Mouse (Mus musculus) embryonic facial prominence, embryonic 13.5 days (tissue): Measurements from ENCODE around the gene Fam117a. TPM values are rescaled to one million over a fixed set of nuclear protein-coding genes. Genes with fewer than 3 reads are reported as not detected.

Experiments
- ATAC-seq: fragments of 200-750 bp; cut with Nextera tagmentation; 2 replicates; pipeline ENCODE4 v1.8.0; 2017; ENCODE audit warnings: low read depth; ENCODE audit not compliant: insufficient number of reproducible peaks, insufficient read depth, low FRiP score, low TSS enrichment
- H3K27ac ChIP-seq: fragments of 300-500 bp; sonication (generic); 2 replicates; pipeline ENCODE4 v1.5.1; 2015; ENCODE audit warnings: moderate library complexity, mild to moderate bottlenecking, inconsistent platforms
- H3K27me3 ChIP-seq: fragments of 300-500 bp; sonication (generic); 2 replicates; pipeline ENCODE4 v1.6.1; 2015; ENCODE audit warnings: mild to moderate bottlenecking, inconsistent platforms
- H3K36me3 ChIP-seq: fragments of 300-500 bp; sonication (generic); 2 replicates; pipeline ENCODE4 v1.6.1; 2015; ENCODE audit warnings: mild to moderate bottlenecking, inconsistent platforms
- H3K4me1 ChIP-seq: fragments of 300-500 bp; sonication (generic); 2 replicates; pipeline ENCODE4 v1.6.1; 2015; ENCODE audit warnings: inconsistent platforms
- H3K4me2 ChIP-seq: fragments of 300-500 bp; sonication (generic); 2 replicates; pipeline ENCODE4 v1.6.1; 2015; ENCODE audit warnings: moderate library complexity, mild to moderate bottlenecking, inconsistent platforms
- H3K4me3 ChIP-seq: fragments of 300-500 bp; sonication (generic); 2 replicates; pipeline ENCODE4 v1.5.1; 2015; ENCODE audit warnings: mild to moderate bottlenecking, inconsistent platforms
- H3K9ac ChIP-seq: fragments of 300-500 bp; sonication (generic); 2 replicates; pipeline ENCODE4 v1.6.1; 2015; ENCODE audit warnings: mild to moderate bottlenecking, inconsistent platforms
- H3K9me3 ChIP-seq: fragments of 300-500 bp; sonication (generic); 2 replicates; pipeline ENCODE4 v1.6.1; 2016; ENCODE audit warnings: inconsistent platforms
- WGBS: fragments of 180-500 bp; shearing (Covaris S2); methylation state at CpG from one replicate; pipeline ENCODE4 v1.1.7; 2015; ENCODE audit warnings: mixed read lengths; 5-methylcytosine and 5-hydroxymethylcytosine counted together
- polyA plus RNA-seq: library from polyadenylated mRNA; unstranded; fragments of >200 nt; fragmentation: Nextera tagmentation; extraction: Ambion mirVana; gene quantifications from 2 replicates; pipeline ENCODE4 v1.2.1, GENCODE M21; 2015

The Fam117a gene
- polyA plus RNA-seq, 1 experiment from 2014 or later, result 17.4 TPM

DNA sequence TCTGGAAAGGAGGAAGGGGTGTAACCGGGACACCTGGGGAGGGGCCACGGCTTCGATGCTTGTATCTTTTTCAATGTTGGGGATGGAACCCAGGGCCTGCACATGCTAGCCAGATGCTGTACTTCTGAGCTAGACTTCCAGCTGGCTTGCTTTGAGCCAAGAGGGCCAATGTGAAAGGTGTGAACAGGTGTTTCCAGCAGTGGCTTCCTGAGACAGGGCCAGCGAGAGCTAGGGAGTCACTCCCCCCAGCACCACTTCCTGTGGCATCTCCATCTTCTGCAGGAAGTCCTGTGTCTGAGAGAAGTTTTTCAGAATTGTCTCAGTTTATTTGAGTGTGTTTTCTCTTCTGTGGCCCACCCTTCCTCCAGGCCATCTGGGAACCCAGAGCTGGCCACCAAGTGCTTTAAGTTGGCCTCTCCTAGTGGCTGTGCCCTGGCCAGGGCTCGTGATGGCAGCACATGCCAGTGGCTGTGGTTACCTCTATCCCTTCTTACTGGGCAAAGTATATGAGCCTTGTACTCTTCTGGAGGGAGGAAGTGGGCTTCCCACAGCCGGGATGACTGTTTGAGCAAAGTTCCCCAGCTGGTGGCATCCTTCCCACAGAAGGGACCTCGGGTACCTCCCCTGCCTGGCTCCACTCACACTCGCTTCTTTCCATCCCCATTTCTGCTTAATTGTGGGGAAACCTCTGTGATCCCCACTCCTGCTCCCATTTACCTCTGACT lies 30.4 kb downstream of the Fam117a start:
- 0 out of 2 replicates have a peak overlapping the region, but pooled peaks have one; percentile 8 for H3K9ac ChIP-seq
- H3K27me3 ChIP-seq, result no peaks in the 10 kb centered on the region
- no peaks in the 10 kb centered on the region for H3K9me3 ChIP-seq
- no peak for ATAC-seq
- peaks cover 38% of the 10 kb centered on the region for H3K36me3 ChIP-seq
- no peak overlapping the region for H3K4me2 ChIP-seq
- 82% methylated on average over 8 of the region's 8 CpGs for WGBS
- H3K4me1 ChIP-seq, result peaks cover 8% of the 10 kb centered on the region
- no peak overlapping the region for H3K4me3 ChIP-seq
- H3K27ac ChIP-seq, result no peak overlapping the region

DNA sequence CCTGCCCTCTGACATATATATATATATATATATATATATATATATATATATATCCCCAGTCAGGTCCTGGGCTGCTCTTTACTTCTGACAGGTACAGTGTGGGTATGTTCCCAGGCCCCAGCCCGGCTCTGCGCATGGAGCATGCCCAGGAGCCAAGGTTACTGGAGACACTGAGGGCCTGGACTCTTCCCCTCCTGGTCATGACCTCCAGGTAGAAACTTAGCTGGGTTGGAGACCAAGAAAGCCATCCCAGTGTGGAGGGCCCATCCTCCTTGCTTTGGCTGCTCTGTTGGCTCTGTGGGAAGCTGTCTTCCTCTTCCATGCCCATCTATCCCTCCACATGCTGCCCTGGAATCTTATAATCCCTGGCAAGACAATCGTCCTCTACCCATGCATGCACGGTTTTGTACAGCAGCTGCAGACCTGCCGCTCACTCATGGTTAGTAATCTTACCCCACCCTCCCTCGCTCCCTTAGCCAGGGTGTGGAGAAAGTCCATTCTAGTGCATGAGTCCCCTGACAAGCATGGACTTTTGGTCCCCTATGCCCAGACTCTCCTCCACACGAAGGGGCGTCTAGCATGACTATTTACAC lies 31.5 kb downstream of the Fam117a start:
- no peak for ATAC-seq
- H3K27ac ChIP-seq, result no peak overlapping the region
- no peak overlapping the region for H3K4me2 ChIP-seq
- WGBS, result 89% methylated on average over 8 of the region's 8 CpGs
- no peaks in the 10 kb centered on the region for H3K27me3 ChIP-seq
- peaks cover 49% of the 10 kb centered on the region for H3K36me3 ChIP-seq
- 0 out of 2 replicates have a peak overlapping the region, but pooled peaks have one; percentile 11 for H3K9ac ChIP-seq
- no peak overlapping the region for H3K4me3 ChIP-seq
- H3K4me1 ChIP-seq, result peaks cover 8% of the 10 kb centered on the region
- no peaks in the 10 kb centered on the region for H3K9me3 ChIP-seq

- Histone ChIP-seq H3K4me3 (no peak overlapping the region), H3K4me2 (no peak overlapping the region), H3K27ac (no peak overlapping the region), H3K27me3 (no peaks in the 10 kb centered on the region), H3K36me3 (peaks cover 52% of the 10 kb centered on the region), H3K9me3 (no peaks in the 10 kb centered on the region), H3K4me1 (peaks cover 8% of the 10 kb centered on the region), H3K9ac (no peak overlapping the region)
- WGBS, result 91% methylated on average over 4 of the region's 4 CpGs
- no peak for ATAC-seq
Measured at GRCm38 (mm10) chr11:95368871-95369270, 32.1 kb downstream of the Fam117a start.

GRCm38 (mm10) chr11:95369964-95370890 lies 33.4 kb downstream of the Fam117a start:
- Histone ChIP-seq H3K4me2 (no peak overlapping the region), H3K9me3 (no peaks in the 10 kb centered on the region), H3K4me3 (no peak overlapping the region), H3K27ac (no peak overlapping the region), H3K36me3 (peaks cover 63% of the 10 kb centered on the region), H3K4me1 (peaks cover 8% of the 10 kb centered on the region), H3K9ac (peak overlapping the region; percentile 1; the same call in 1 of the 2 replicates), H3K27me3 (no peaks in the 10 kb centered on the region)
- ATAC-seq, result no peak
- WGBS, result 76% methylated on average over 15 of the region's 15 CpGs

GRCm38 (mm10) chr11:95371182-95371581 lies 34.4 kb downstream of the Fam117a start:
- no peaks in the 10 kb centered on the region for H3K27me3 ChIP-seq
- no peaks in the 10 kb centered on the region for H3K9me3 ChIP-seq
- H3K27ac ChIP-seq, result no peak overlapping the region
- peaks cover 69% of the 10 kb centered on the region for H3K36me3 ChIP-seq
- ATAC-seq, result no peak
- no peak overlapping the region for H3K4me2 ChIP-seq
- H3K4me3 ChIP-seq, result no peak overlapping the region
- H3K9ac ChIP-seq, result no peak overlapping the region
- WGBS, result 85% methylated on average over 7 of the region's 7 CpGs
- H3K4me1 ChIP-seq, result peaks cover 5% of the 10 kb centered on the region

GRCm38 (mm10) chr11:95378926-95379325 lies 42.1 kb downstream of the Fam117a start:
- no peaks in the 10 kb centered on the region for H3K27me3 ChIP-seq
- H3K9me3 ChIP-seq, result no peaks in the 10 kb centered on the region
- H3K4me2 ChIP-seq, result no peak overlapping the region
- ATAC-seq, result no peak
- H3K27ac ChIP-seq, result no peak overlapping the region
- no peaks in the 10 kb centered on the region for H3K4me1 ChIP-seq
- no peak overlapping the region for H3K9ac ChIP-seq
- no peak overlapping the region for H3K4me3 ChIP-seq
- WGBS, result 81% methylated on average over 9 of the region's 9 CpGs
- H3K36me3 ChIP-seq, result peaks cover 78% of the 10 kb centered on the region

DNA sequence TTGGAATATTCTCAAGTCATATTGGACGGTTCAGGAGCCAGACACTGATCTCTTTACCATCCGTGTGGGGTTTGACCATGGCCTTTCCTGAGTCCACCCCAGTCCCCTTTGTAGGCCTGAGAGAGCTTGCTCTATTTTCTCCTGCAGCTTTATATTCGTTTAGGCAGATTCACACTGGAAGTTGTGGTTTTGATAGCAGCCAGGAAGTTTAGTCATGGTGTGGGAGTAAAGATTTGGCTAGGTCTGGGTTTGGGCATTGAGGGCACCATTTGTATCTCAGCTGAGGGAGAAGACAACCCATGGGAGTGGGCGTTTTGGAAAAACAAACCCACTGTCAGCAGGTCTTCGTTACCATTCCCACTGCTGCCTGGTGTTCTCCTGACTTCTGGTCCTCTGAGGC lies 42.7 kb downstream of the Fam117a start:
- WGBS, result 82% methylated on average over 5 of the region's 5 CpGs
- Histone ChIP-seq H3K36me3 (peaks cover 72% of the 10 kb centered on the region), H3K9ac (no peak overlapping the region), H3K27me3 (no peaks in the 10 kb centered on the region), H3K4me1 (no peaks in the 10 kb centered on the region), H3K4me2 (no peak overlapping the region), H3K27ac (no peak overlapping the region), H3K9me3 (no peaks in the 10 kb centered on the region), H3K4me3 (no peak overlapping the region)
- no peak for ATAC-seq

GRCm38 (mm10) chr11:95380711-95381110 lies 43.9 kb downstream of the Fam117a start:
- Histone ChIP-seq H3K9ac (no peak overlapping the region), H3K4me1 (peaks cover 4% of the 10 kb centered on the region), H3K27me3 (no peaks in the 10 kb centered on the region), H3K36me3 (peaks cover 61% of the 10 kb centered on the region), H3K27ac (no peak overlapping the region), H3K4me2 (no peak overlapping the region), H3K9me3 (no peaks in the 10 kb centered on the region), H3K4me3 (no peak overlapping the region)
- ATAC-seq, result no peak
- 85% methylated on average over 7 of the region's 7 CpGs for WGBS

- no peak overlapping the region for H3K4me3 ChIP-seq
- no peaks in the 10 kb centered on the region for H3K9me3 ChIP-seq
- H3K9ac ChIP-seq, result no peak overlapping the region
- ATAC-seq, result no peak
- no peaks in the 10 kb centered on the region for H3K27me3 ChIP-seq
- H3K27ac ChIP-seq, result no peak overlapping the region
- H3K4me2 ChIP-seq, result no peak overlapping the region
- peaks cover 8% of the 10 kb centered on the region for H3K4me1 ChIP-seq
- WGBS, result 92% methylated on average over 1 of the region's 1 CpGs
- H3K36me3 ChIP-seq, result peaks cover 56% of the 10 kb centered on the region
Measured at GRCm38 (mm10) chr11:95381146-95381545, 44.3 kb downstream of the Fam117a start.

DNA sequence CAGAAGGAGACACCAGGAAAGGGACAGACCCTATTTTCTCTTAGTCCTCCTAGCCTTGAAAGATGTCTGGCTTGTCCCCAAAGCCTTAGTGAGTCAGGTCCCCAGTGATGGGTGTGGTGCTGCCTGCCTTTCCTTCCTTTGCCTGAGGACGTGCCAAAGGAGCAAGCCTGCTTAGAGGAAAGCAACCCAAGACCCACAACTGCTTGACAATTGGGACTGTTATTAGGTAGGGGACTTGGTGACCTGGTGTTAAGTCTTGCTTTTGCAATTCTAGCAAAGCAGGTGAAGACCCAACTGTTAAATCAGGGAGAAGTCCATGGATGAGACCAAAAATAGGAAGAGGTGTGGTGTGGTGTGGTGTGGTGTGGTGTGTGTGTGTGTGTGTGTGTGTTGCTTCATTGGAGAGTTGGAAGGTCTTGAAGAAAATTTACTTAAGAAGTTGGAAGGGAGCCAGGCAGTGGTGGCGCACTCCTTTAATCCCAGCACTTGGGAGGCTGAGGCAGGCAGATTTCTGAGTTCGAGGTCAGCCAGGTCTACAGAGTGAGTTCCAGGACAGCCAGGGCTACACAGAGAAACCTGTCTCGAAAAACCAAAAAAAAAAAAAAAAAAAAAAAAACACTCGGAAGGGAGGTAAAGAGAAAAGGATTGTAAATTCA lies 46.6 kb downstream of the Fam117a start:
- Histone ChIP-seq H3K4me3 (no peak overlapping the region), H3K9ac (no peak overlapping the region), H3K9me3 (no peaks in the 10 kb centered on the region), H3K27ac (no peak overlapping the region), H3K4me2 (no peak overlapping the region), H3K4me1 (peaks cover 8% of the 10 kb centered on the region), H3K36me3 (peaks cover 57% of the 10 kb centered on the region), H3K27me3 (no peaks in the 10 kb centered on the region)
- ATAC-seq, result no peak
- WGBS, result 80% methylated on average over 5 of the region's 5 CpGs

DNA sequence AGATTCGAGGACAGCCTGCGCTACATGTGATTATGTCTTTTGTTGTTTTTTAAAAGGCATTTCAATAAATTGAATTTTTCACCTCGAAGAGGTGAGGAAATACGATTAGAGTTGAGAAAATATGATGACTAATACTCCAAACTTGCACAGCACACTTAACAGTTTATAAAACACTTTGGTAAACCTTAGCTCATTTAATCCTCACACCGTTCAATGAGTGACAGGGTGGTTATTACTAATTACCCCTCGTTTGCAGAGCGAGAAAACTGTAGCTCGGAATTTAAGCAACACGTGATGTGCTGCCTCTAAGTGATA lies 47.1 kb downstream of the Fam117a start:
- WGBS, result 41% methylated on average over 9 of the region's 9 CpGs
- Histone ChIP-seq H3K9ac (peak overlapping the region; percentile 63; the same call in 1 of the 2 replicates), H3K36me3 (peaks cover 57% of the 10 kb centered on the region), H3K4me2 (peak overlapping the region; percentile 65), H3K9me3 (no peaks in the 10 kb centered on the region), H3K27ac (0 out of 2 replicates have a peak overlapping the region, but pooled peaks have one; percentile 88), H3K4me3 (peak overlapping the region; percentile 91), H3K27me3 (no peaks in the 10 kb centered on the region), H3K4me1 (peaks cover 8% of the 10 kb centered on the region)
- no peak for ATAC-seq
